Mouse (Mus musculus) hindbrain, embryonic 16.5 days (tissue): ENCODE measurements around the gene Map9. TPM values are rescaled to one million over a fixed set of nuclear protein-coding genes. Genes with fewer than 3 reads are reported as not detected.
A peak's percentile ranks its signal among the peaks of the same experiment; 100 is the strongest.

Experiments used
- ATAC-seq: fragments of 200-750 bp; cut with Nextera tagmentation; 2 replicates; pipeline ENCODE4 v1.8.0; 2017; ENCODE audit warnings: moderate TSS enrichment, moderate library complexity
- H3K27ac ChIP-seq: fragments of 300-500 bp; sonication (generic); 2 replicates; pipeline ENCODE4 v1.5.1; 2014; ENCODE audit warnings: low read depth, mild to moderate bottlenecking, control low read depth, low read length, moderate library complexity
- H3K27me3 ChIP-seq: fragments of 300-500 bp; sonication (generic); replicated peaks from 2 replicates; pipeline ENCODE4 v1.6.1; 2014; ENCODE audit warnings: low read length; ENCODE audit not compliant: control insufficient read depth, insufficient read depth
- H3K36me3 ChIP-seq: fragments of 300-500 bp; sonication (generic); 2 replicates; pipeline ENCODE4 v1.6.1; 2014; ENCODE audit warnings: mild to moderate bottlenecking, low read length, moderate library complexity, mixed read lengths; ENCODE audit not compliant: control insufficient read depth, insufficient read depth
- H3K4me1 ChIP-seq: fragments of 300-500 bp; sonication (generic); 2 replicates; pipeline ENCODE4 v1.6.1; 2014; ENCODE audit warnings: low read depth, low read length; ENCODE audit not compliant: control insufficient read depth, insufficient read depth
- H3K4me2 ChIP-seq: fragments of 300-500 bp; sonication (generic); 2 replicates; pipeline ENCODE4 v1.6.1; 2014; ENCODE audit warnings: mild to moderate bottlenecking, low read length, control low read depth, moderate library complexity
- H3K4me3 ChIP-seq: fragments of 300-500 bp; sonication (generic); 2 replicates; pipeline ENCODE4 v1.5.1; 2014; ENCODE audit warnings: mild to moderate bottlenecking, low read length, control low read depth, moderate library complexity
- H3K9ac ChIP-seq: fragments of 300-500 bp; sonication (generic); 2 replicates; pipeline ENCODE4 v1.6.1; 2014; ENCODE audit warnings: low read depth, mild to moderate bottlenecking, control low read depth, low read length, moderate library complexity
- H3K9me3 ChIP-seq: fragments of 300-500 bp; sonication (generic); 2 replicates; pipeline ENCODE4 v1.6.1; 2014; ENCODE audit warnings: mild to moderate bottlenecking, low read length, moderate library complexity; ENCODE audit not compliant: control insufficient read depth
- WGBS: fragments of 180-500 bp; shearing (Covaris S2); extraction: QIAGEN DNeasy Blood & Tissue Kit; methylation state at CpG from one replicate; pipeline ENCODE4 v1.1.7; 2014; 5-methylcytosine and 5-hydroxymethylcytosine counted together
- polyA plus RNA-seq: library from polyadenylated mRNA; unstranded; fragments of >200 nt; fragmentation: Nextera tagmentation; extraction: Ambion mirVana; gene quantifications from 2 replicates; pipeline ENCODE4 v1.2.1, GENCODE M21; 2015

Gene Map9
- polyA plus RNA-seq, 1 experiment from 2014 or later = 122 TPM

- 0% methylated on average over 5 of the region's 5 CpGs for WGBS
- H3K4me1 ChIP-seq = peaks cover 5% of the 10 kb centered on the region
- peak overlapping the region; percentile 61 for H3K9ac ChIP-seq
- H3K27ac ChIP-seq = peak overlapping the region; percentile 84
- no peaks in the 10 kb centered on the region; the same call in 1 of the 2 replicates for H3K27me3 ChIP-seq
- peak overlapping the region; percentile 58 for H3K4me2 ChIP-seq
- H3K9me3 ChIP-seq = no peaks in the 10 kb centered on the region
- ATAC-seq = no peak; the same call in 1 of the 2 replicates
- peak overlapping the region; percentile 76 for H3K4me3 ChIP-seq
- H3K36me3 ChIP-seq = 0 out of 2 replicates have a peak, but pooled peaks cover 3% of the 10 kb centered on the region
Measured at GRCm38 (mm10) chr3:82357340-82357739, 504 bp upstream of the Map9 start.

GRCm38 (mm10) chr3:82359036-82359435 is 1.2 kb downstream of the Map9 start:
- H3K4me3 ChIP-seq = no peak overlapping the region
- WGBS = 92% methylated on average over 8 of the region's 8 CpGs
- no peak for ATAC-seq
- no peak overlapping the region for H3K27ac ChIP-seq
- H3K9me3 ChIP-seq = no peaks in the 10 kb centered on the region
- H3K4me1 ChIP-seq = peaks cover 5% of the 10 kb centered on the region
- peaks cover 9% of the 10 kb centered on the region for H3K36me3 ChIP-seq
- H3K27me3 ChIP-seq = no peaks in the 10 kb centered on the region; the same call in 1 of the 2 replicates
- no peak overlapping the region for H3K9ac ChIP-seq
- H3K4me2 ChIP-seq = peak overlapping the region; percentile 62

GRCm38 (mm10) chr3:82362452-82362851 is 4.6 kb downstream of the Map9 start:
- ATAC-seq = no peak
- 45% methylated on average over 4 of the region's 4 CpGs for WGBS
- H3K4me3 ChIP-seq = no peak overlapping the region
- H3K27ac ChIP-seq = no peak overlapping the region
- H3K9ac ChIP-seq = no peak overlapping the region
- H3K9me3 ChIP-seq = no peaks in the 10 kb centered on the region
- peaks cover 15% of the 10 kb centered on the region for H3K36me3 ChIP-seq
- H3K4me1 ChIP-seq = peaks cover 8% of the 10 kb centered on the region
- H3K27me3 ChIP-seq = no peaks in the 10 kb centered on the region
- no peak overlapping the region for H3K4me2 ChIP-seq

GRCm38 (mm10) chr3:82364505-82364904 is 6.7 kb downstream of the Map9 start:
- Histone ChIP-seq H3K4me3 (no peak overlapping the region), H3K4me2 (no peak overlapping the region), H3K36me3 (peaks cover 15% of the 10 kb centered on the region), H3K9me3 (no peaks in the 10 kb centered on the region), H3K4me1 (peaks cover 3% of the 10 kb centered on the region; the same call in 1 of the 2 replicates), H3K27me3 (no peaks in the 10 kb centered on the region), H3K27ac (no peak overlapping the region), H3K9ac (no peak overlapping the region)
- ATAC-seq = 0 out of 2 replicates have a peak, but pooled peaks have one; percentile 16
- 88% methylated on average over 8 of the region's 8 CpGs for WGBS

GRCm38 (mm10) chr3:82364988-82365387 is 7.1 kb downstream of the Map9 start:
- no peak overlapping the region for H3K4me2 ChIP-seq
- no peak overlapping the region for H3K9ac ChIP-seq
- H3K4me3 ChIP-seq = no peak overlapping the region
- no peaks in the 10 kb centered on the region for H3K9me3 ChIP-seq
- H3K27me3 ChIP-seq = no peaks in the 10 kb centered on the region
- peaks cover 15% of the 10 kb centered on the region for H3K36me3 ChIP-seq
- peak; percentile 74; the same call in 1 of the 2 replicates for ATAC-seq
- H3K27ac ChIP-seq = no peak overlapping the region
- 33% methylated on average over 4 of the region's 4 CpGs for WGBS
- peaks cover 3% of the 10 kb centered on the region; the same call in 1 of the 2 replicates for H3K4me1 ChIP-seq

GRCm38 (mm10) chr3:82369063-82369860 is 11.4 kb downstream of the Map9 start:
- ATAC-seq = no peak
- 77% methylated on average over 21 of the region's 21 CpGs for WGBS
- Histone ChIP-seq H3K36me3 (peaks cover 14% of the 10 kb centered on the region), H3K9ac (no peak overlapping the region), H3K27me3 (no peaks in the 10 kb centered on the region), H3K4me3 (no peak overlapping the region), H3K27ac (no peak overlapping the region), H3K4me1 (peaks cover 3% of the 10 kb centered on the region; the same call in 1 of the 2 replicates), H3K9me3 (no peaks in the 10 kb centered on the region), H3K4me2 (no peak overlapping the region)

GRCm38 (mm10) chr3:82370439-82371011 is 12.7 kb downstream of the Map9 start:
- Histone ChIP-seq H3K9ac (no peak overlapping the region), H3K36me3 (peaks cover 10% of the 10 kb centered on the region)
- WGBS = 92% methylated on average over 10 of the region's 10 CpGs

GRCm38 (mm10) chr3:82376965-82377364 is 19.1 kb downstream of the Map9 start:
- H3K36me3 ChIP-seq = peaks cover 18% of the 10 kb centered on the region

More at GRCm38 (mm10) chr3:82370439-82371011, 12.7 kb downstream of the Map9 start:
- peaks cover under 1% of the 10 kb centered on the region; the same call in 1 of the 2 replicates for H3K4me1 ChIP-seq
- no peak for ATAC-seq
- H3K4me3 ChIP-seq = no peak overlapping the region
- no peaks in the 10 kb centered on the region for H3K9me3 ChIP-seq
- H3K27me3 ChIP-seq = no peaks in the 10 kb centered on the region
- no peak overlapping the region for H3K27ac ChIP-seq
- H3K4me2 ChIP-seq = no peak overlapping the region

GRCm38 (mm10) chr3:82382325-82382724 is 24.5 kb downstream of the Map9 start:
- Histone ChIP-seq H3K9ac (no peak overlapping the region), H3K27ac (no peak overlapping the region), H3K27me3 (no peaks in the 10 kb centered on the region), H3K4me3 (no peak overlapping the region), H3K4me2 (no peak overlapping the region), H3K9me3 (no peaks in the 10 kb centered on the region), H3K4me1 (no peaks in the 10 kb centered on the region), H3K36me3 (peaks cover 33% of the 10 kb centered on the region)
- no peak for ATAC-seq
- WGBS = 72% methylated on average over 11 of the region's 11 CpGs

More at GRCm38 (mm10) chr3:82376965-82377364, 19.1 kb downstream of the Map9 start:
- no peaks in the 10 kb centered on the region for H3K4me1 ChIP-seq
- H3K9ac ChIP-seq = no peak overlapping the region
- H3K4me3 ChIP-seq = no peak overlapping the region
- no peaks in the 10 kb centered on the region for H3K9me3 ChIP-seq
- WGBS = 86% methylated on average over 14 of the region's 14 CpGs
- ATAC-seq = no peak
- no peaks in the 10 kb centered on the region for H3K27me3 ChIP-seq
- H3K4me2 ChIP-seq = no peak overlapping the region
- no peak overlapping the region for H3K27ac ChIP-seq
